Mouse (Mus musculus) gastrocnemius, postnatal 14 days (tissue): ENCODE data around the gene Klf17. TPM values are rescaled to one million over a fixed set of nuclear protein-coding genes. Genes with fewer than 3 reads are reported as not detected.
"Not testable (repeated sequence)": the region's sequence is repeated elsewhere in the genome, so short reads cannot be mapped to it uniquely, and the experiment has no call there.

ENCODE experiments used
- DNase-seq: peaks from one replicate; pipeline ENCODE4 v3.0.0; 2021; ENCODE audit warnings: mixed read lengths
- intact Hi-C: fragments of 180-260 bp; cut with DNase I; formaldehyde crosslinking; loops from one replicate; pipeline ENCODE4 v1.15.1; 2025; ENCODE audit warnings: low total_unique reads
- long read RNA-seq, 2 experiments: library from polyadenylated mRNA; stranded (forward); transcript quantifications; one replicate each; pipeline ENCODE4 v2.0.0; 2021
- total RNA-seq, 2 experiments: library from RNA; stranded (reverse); gene quantifications; 2 replicates each; pipeline ENCODE4 v1.2.3; 2021

Gene Klf17
- total RNA-seq, result not detected
- long read RNA-seq, experiment 1, result 0 reads
- long read RNA-seq, experiment 2, result 0 reads

GRCm38 (mm10) chr4:117765416-117765815 is at the start of gene Klf17:
Gene Klf17 (minus strand): TSS chr4:117765648.
- intact Hi-C loops, result loop anchor here (10.0 kb wide), 1 partner anchor 51 kb away; no protein-coding TSS in a partner anchor
- DNase-seq, result no peak

GRCm38 (mm10) chr4:117814333-117814732 is 48.9 kb upstream of the Klf17 start:
- intact Hi-C loops, result no loop called here
- no peak for DNase-seq

GRCm38 (mm10) chr4:117813591-117814192 is 48.2 kb upstream of the Klf17 start:
- DNase-seq, result no peak
- intact Hi-C loops, result no loop called here

- DNase-seq, result no peak
- intact Hi-C loops, result no loop called here
These were observed 45.5 kb upstream of the Klf17 start for GRCm38 (mm10) chr4:117810933-117811332.

- DNase-seq, result no peak
- intact Hi-C loops, result no loop called here
These were observed 41.5 kb upstream of the Klf17 start for GRCm38 (mm10) chr4:117806992-117807391.

- no peak for DNase-seq
- intact Hi-C loops, result no loop called here
These were observed 34.5 kb upstream of the Klf17 start for GRCm38 (mm10) chr4:117799904-117800303.

GRCm38 (mm10) chr4:117788308-117788707 is 22.9 kb upstream of the Klf17 start:
- intact Hi-C loops, result no loop called here
- DNase-seq, result no peak

- intact Hi-C loops, result no loop called here
- no peak for DNase-seq
These were observed 21.5 kb upstream of the Klf17 start for GRCm38 (mm10) chr4:117786963-117787362.

GRCm38 (mm10) chr4:117782908-117783307 is 17.5 kb upstream of the Klf17 start:
- intact Hi-C loops, result no loop called here
- DNase-seq, result no peak

- DNase-seq, result no peak
- intact Hi-C loops, result no loop called here
These were observed 7.5 kb upstream of the Klf17 start for GRCm38 (mm10) chr4:117772960-117773359.

GRCm38 (mm10) chr4:117770935-117771334 is 5.5 kb upstream of the Klf17 start:
- intact Hi-C loops, result no loop called here
- DNase-seq, result peak; percentile 30

- intact Hi-C loops, result loop anchor here (10.0 kb wide), 1 partner anchor 45 kb away; no protein-coding TSS in a partner anchor
- no peak for DNase-seq
These were observed 5.3 kb downstream of the Klf17 start for GRCm38 (mm10) chr4:117760151-117760550.

GRCm38 (mm10) chr4:117752469-117752868 is 13.0 kb downstream of the Klf17 start:
- intact Hi-C loops, DNase-seq: not testable (repeated sequence)

GRCm38 (mm10) chr4:117737559-117737958 is 27.9 kb downstream of the Klf17 start:
- DNase-seq, result no peak
- intact Hi-C loops, result no loop called here

GRCm38 (mm10) chr4:117731926-117732325 is 33.5 kb downstream of the Klf17 start:
- intact Hi-C loops, result no loop called here
- no peak for DNase-seq

GRCm38 (mm10) chr4:117724112-117724511 is 41.3 kb downstream of the Klf17 start, which contains the start of gene Gm12845:
Gene Gm12845 (plus strand): TSS chr4:117724412.
- no peak for DNase-seq
- intact Hi-C loops, result no loop called here

- no peak for DNase-seq
- intact Hi-C loops, result loop anchor here (10.0 kb wide), 1 partner anchor 51 kb away; the partner anchor contains the start of gene Klf17
These were observed 51.9 kb downstream of the Klf17 start for GRCm38 (mm10) chr4:117713303-117714098.

- no peak for DNase-seq
- intact Hi-C loops, result loop anchor here (10.0 kb wide), 1 partner anchor 52 kb away; the partner anchor contains the start of gene Klf17
These were observed 53.1 kb downstream of the Klf17 start for GRCm38 (mm10) chr4:117712314-117712713.

GRCm38 (mm10) chr4:117708780-117709550 is 56.5 kb downstream of the Klf17 start:
- intact Hi-C loops, result no loop called here
- DNase-seq, result no peak
